Mouse (Mus musculus) heart, postnatal 0 days (tissue): ENCODE results near the gene Rfc1. TPM values are rescaled to one million over a fixed set of nuclear protein-coding genes. Genes with fewer than 3 reads are reported as not detected.

ENCODE experiments used
- ATAC-seq: fragments of 200-750 bp; cut with Nextera tagmentation; 2 replicates; pipeline ENCODE4 v1.8.0; 2017; ENCODE audit warnings: low read depth, moderate number of reproducible peaks, moderate library complexity; ENCODE audit not compliant: insufficient read depth
- DNase-seq: peaks from one replicate; pipeline ENCODE4 v3.0.0-alpha.2; 2016; ENCODE audit warnings: low spot score
- H3K27ac ChIP-seq: fragments of 300-500 bp; sonication (generic); 2 replicates; pipeline ENCODE4 v1.5.1; 2014; ENCODE audit warnings: low read depth, mild to moderate bottlenecking
- H3K27me3 ChIP-seq: fragments of 300-500 bp; sonication (generic); 2 replicates; pipeline ENCODE4 v1.6.1; 2014; ENCODE audit warnings: low read length, mixed read lengths; ENCODE audit not compliant: control insufficient read depth, insufficient read depth
- H3K36me3 ChIP-seq: fragments of 300-500 bp; sonication (generic); replicated peaks from 2 replicates; pipeline ENCODE4 v1.6.1; 2014; ENCODE audit warnings: low read length, mixed read lengths; ENCODE audit not compliant: control insufficient read depth, insufficient read depth
- H3K4me1 ChIP-seq: fragments of 300-500 bp; sonication (generic); 2 replicates; pipeline ENCODE4 v1.6.1; 2014; ENCODE audit warnings: antibody characterized with exemption; ENCODE audit not compliant: control insufficient read depth, insufficient read depth
- H3K4me2 ChIP-seq: fragments of 300-500 bp; sonication (generic); 2 replicates; pipeline ENCODE4 v1.6.1; 2014; ENCODE audit warnings: low read depth, mild to moderate bottlenecking, low read length, moderate library complexity
- H3K4me3 ChIP-seq: fragments of 300-500 bp; sonication (generic); 2 replicates; pipeline ENCODE4 v1.5.1; 2014; ENCODE audit warnings: low read depth, low read length
- H3K9ac ChIP-seq: fragments of 300-500 bp; sonication (generic); replicated peaks from 2 replicates; pipeline ENCODE4 v1.6.1; 2014; ENCODE audit warnings: low read depth, low read length, mixed read lengths
- H3K9me3 ChIP-seq: fragments of 300-500 bp; sonication (generic); replicated peaks from 2 replicates; pipeline ENCODE4 v1.6.1; 2016; ENCODE audit warnings: low read length; ENCODE audit not compliant: control insufficient read depth
- CTCF ChIP-seq: IDR thresholded peaks from 2 replicates; pipeline ENCODE4 v1.5.1; 2016; ENCODE audit warnings: antibody characterized with exemption, control low read depth, low read depth
- EP300 ChIP-seq: IDR thresholded peaks from 2 replicates; pipeline ENCODE4 v1.6.1; 2016; ENCODE audit warnings: antibody characterized with exemption, low read depth
- WGBS: fragments of 180-500 bp; shearing (Covaris S2); extraction: QIAGEN DNeasy Blood & Tissue Kit; methylation state at CpG from one replicate; pipeline ENCODE4 v1.1.7; 2014; 5-methylcytosine and 5-hydroxymethylcytosine counted together
- polyA plus RNA-seq: library from polyadenylated mRNA; unstranded; fragments of >200 nt; fragmentation: Nextera tagmentation; extraction: Ambion mirVana; gene quantifications from 2 replicates; pipeline ENCODE4 v1.2.1, GENCODE M21; 2015
- total RNA-seq: library from RNA; depleted of rRNA; stranded (reverse); fragments of >200 nt; gene quantifications from 2 replicates; pipeline ENCODE4 v1.2.3, GENCODE M21; 2014; ENCODE audit warnings: low replicate concordance

Gene Rfc1
- total and polyA plus RNA-seq, 2 experiments from 2014 or later: 13.3 to 36.7 TPM

DNA sequence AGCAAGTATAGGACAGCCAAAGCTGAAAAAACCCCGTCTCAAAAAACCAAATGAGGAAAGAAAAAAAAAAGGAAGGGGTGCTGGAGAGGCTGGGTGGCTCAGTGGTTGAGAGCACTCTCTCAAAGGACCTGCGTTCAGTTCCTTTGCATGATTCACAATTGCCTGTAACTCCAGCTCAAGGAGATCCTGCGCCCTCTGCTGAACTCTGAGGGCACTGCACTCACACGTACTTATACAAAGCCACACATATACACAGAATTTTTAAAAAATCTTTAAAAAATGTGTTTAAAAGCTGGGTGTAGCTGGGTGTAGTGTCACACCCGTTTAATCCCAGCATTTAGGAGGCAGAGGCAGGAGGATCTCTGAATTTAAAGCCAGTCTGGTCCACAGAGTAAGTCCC, 19.5 kb upstream of the Rfc1 start:
- no peak for TF ChIP-seq CTCF
- no peak for TF ChIP-seq EP300
- DNase-seq (no peak), ATAC-seq (no peak)
- H3K27me3 ChIP-seq: no peaks in the 10 kb centered on the region
- H3K9me3 ChIP-seq: no peaks in the 10 kb centered on the region
- no peak overlapping the region for H3K27ac ChIP-seq
- H3K9ac ChIP-seq: no peak overlapping the region
- H3K4me1 ChIP-seq: no peaks in the 10 kb centered on the region
- WGBS: 71% methylated on average over 5 of the region's 5 CpGs
- no peak overlapping the region for H3K4me2 ChIP-seq
- H3K36me3 ChIP-seq: no peaks in the 10 kb centered on the region
- no peak overlapping the region for H3K4me3 ChIP-seq

DNA sequence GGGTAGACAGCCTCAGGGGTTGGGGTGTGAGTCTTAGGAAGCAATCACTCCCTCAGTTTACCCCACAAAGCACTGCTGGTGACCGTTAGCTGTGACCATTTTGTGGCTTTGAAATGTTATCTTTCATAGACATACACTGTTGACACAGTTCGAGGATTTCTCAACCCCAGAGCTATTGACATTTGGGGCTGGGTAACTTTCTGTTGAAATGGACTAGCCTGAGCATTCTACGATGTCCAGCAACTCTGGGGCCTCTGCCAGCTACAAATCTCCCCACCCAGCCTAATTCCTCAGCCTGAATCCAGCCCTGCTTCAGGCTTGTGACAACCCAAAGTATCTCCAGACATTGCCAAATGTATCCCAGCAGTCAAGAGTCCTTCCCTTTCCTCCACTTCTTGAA, 18.6 kb upstream of the Rfc1 start:
- no peak for DNase-seq

DNA sequence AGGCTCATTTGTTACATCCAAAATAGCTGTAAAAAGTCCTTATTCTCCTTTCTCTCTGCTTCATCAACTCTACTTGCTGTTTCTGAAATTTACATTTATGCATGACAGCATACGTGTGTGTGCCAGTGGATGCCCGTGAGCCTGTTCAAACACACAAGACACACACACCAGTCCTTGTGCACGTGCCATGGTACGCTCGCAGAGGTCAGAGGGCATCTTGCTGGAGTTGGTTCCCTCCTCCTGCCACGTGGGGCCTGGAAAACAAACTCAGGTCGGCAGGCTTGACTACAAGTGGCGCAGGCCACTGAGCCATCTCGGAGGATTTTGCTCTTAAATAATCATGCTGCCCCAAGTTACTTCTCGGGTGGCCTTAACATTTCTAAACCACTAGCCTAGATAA, 15.0 kb upstream of the Rfc1 start:
- no peak overlapping the region for H3K9ac ChIP-seq
- H3K36me3 ChIP-seq: no peaks in the 10 kb centered on the region
- no peak overlapping the region for H3K4me3 ChIP-seq
- no peak for DNase-seq
- no peaks in the 10 kb centered on the region for H3K4me1 ChIP-seq
- no peak overlapping the region for H3K27ac ChIP-seq
- no peak for ATAC-seq
- 73% methylated on average over 10 of the region's 10 CpGs for WGBS
- no peak overlapping the region for H3K4me2 ChIP-seq
- H3K9me3 ChIP-seq: no peaks in the 10 kb centered on the region
- H3K27me3 ChIP-seq: no peaks in the 10 kb centered on the region
- TF ChIP-seq CTCF: no peak
- TF ChIP-seq EP300: no peak

More for the DNA sequence above, 18.6 kb upstream of the Rfc1 start:
- no peak overlapping the region for H3K9ac ChIP-seq
- H3K9me3 ChIP-seq: no peaks in the 10 kb centered on the region
- no peak for ATAC-seq
- no peak overlapping the region for H3K4me2 ChIP-seq
- H3K4me3 ChIP-seq: no peak overlapping the region
- no peaks in the 10 kb centered on the region for H3K36me3 ChIP-seq
- no peak for TF ChIP-seq EP300
- TF ChIP-seq CTCF: no peak
- 69% methylated on average over 3 of the region's 3 CpGs for WGBS
- H3K4me1 ChIP-seq: no peaks in the 10 kb centered on the region
- no peak overlapping the region for H3K27ac ChIP-seq
- no peaks in the 10 kb centered on the region for H3K27me3 ChIP-seq

DNA sequence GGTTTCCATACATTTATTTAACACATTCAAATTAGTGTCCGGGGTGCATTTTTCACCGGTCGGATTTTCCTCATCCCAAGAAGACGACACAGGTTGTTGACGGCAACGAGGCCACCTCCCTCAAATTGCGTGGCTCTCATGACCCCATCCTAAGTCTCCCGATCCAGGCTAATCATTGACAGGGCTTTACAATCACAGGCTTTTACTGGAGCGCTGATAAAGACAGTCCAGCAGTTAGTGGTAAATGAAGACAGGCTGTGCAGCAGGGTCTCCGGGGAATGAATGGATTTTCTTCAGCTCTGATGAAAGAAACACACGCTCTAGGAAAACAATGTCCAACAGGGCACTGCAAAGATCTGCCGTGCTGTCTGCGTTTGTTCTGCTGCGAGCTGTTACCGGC, 12.7 kb upstream of the Rfc1 start, which contains the start of gene Klb:
Gene Klb (plus strand): TSS at position 147 of the 400 bp plus-strand sequence.
- Histone ChIP-seq H3K4me2 (peak within 1 kb of the TSS; percentile 52), H3K27ac (no peak within 1 kb of the TSS), H3K36me3 (no peaks in the 10 kb centered on the region), H3K9me3 (no peaks in the 10 kb centered on the region), H3K9ac (no peak within 1 kb of the TSS), H3K27me3 (no peaks in the 10 kb centered on the region), H3K4me3 (peak within 1 kb of the TSS; percentile 29), H3K4me1 (no peaks in the 10 kb centered on the region)
- WGBS: 42% methylated on average over 15 of the region's 15 CpGs
- TF ChIP-seq CTCF (no peak), EP300 (no peak)
- no peak for ATAC-seq
- DNase-seq: no peak

DNA sequence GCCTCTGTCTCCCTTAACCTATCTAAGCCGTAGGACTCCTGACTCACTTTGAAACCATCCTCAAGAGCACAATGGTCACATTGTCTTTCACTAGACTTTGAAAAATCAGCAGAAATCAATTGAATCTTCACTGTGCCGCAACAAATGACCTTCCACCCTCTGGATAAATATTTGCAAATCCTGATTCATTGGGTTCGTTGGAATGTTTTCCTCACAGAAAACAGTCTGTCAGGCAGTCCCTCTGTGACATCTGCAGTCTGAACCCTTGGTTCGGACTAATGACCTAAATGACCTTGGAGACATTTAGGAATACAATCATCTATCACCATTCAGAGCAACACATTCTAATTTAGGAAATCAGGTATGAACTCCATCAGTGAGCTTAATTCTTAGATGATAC, 4.7 kb upstream of the Rfc1 start:
- DNase-seq (no peak), ATAC-seq (no peak)
- no peak for TF ChIP-seq CTCF
- TF ChIP-seq EP300: no peak
- 46% methylated on average over 4 of the region's 4 CpGs for WGBS
- no peaks in the 10 kb centered on the region for H3K9me3 ChIP-seq
- no peak overlapping the region for H3K9ac ChIP-seq
- H3K4me1 ChIP-seq: 0 out of 2 replicates have a peak, but pooled peaks cover 4% of the 10 kb centered on the region
- H3K36me3 ChIP-seq: no peaks in the 10 kb centered on the region
- H3K4me3 ChIP-seq: no peak overlapping the region
- no peak overlapping the region for H3K27ac ChIP-seq
- no peak overlapping the region for H3K4me2 ChIP-seq
- no peaks in the 10 kb centered on the region for H3K27me3 ChIP-seq

DNA sequence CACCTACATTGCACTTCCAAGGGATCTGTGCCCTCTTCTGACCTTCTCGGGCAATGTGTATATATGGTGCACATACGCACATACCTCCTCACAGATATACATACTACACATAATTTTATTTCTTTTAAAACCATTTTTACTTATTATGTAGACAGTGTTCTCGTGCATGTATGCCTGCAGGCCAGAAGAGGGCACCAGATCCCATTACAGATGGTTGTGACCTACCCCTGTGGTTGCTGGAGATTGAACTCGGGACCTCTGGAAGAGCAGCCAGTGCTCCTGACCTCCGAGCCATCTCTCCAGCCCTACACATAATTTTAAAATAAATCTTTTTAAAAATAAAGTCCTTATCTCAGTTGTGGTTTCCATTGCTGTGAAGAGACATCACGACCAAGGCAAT, 2.9 kb upstream of the Rfc1 start:
- WGBS: 78% methylated on average over 6 of the region's 6 CpGs
- Histone ChIP-seq H3K27ac (no peak overlapping the region), H3K9ac (no peak overlapping the region), H3K4me3 (no peak overlapping the region), H3K4me2 (no peak overlapping the region), H3K4me1 (0 out of 2 replicates have a peak, but pooled peaks cover 11% of the 10 kb centered on the region), H3K27me3 (no peaks in the 10 kb centered on the region), H3K36me3 (no peaks in the 10 kb centered on the region), H3K9me3 (no peaks in the 10 kb centered on the region)
- no peak for DNase-seq
- ATAC-seq: no peak
- TF ChIP-seq EP300: no peak
- TF ChIP-seq CTCF: peak; percentile 19; the same call in 1 of the 2 replicates
